Mouse (Mus musculus) liver, postnatal 0 days (tissue): Measurements from ENCODE around the gene Ripk1. TPM values are rescaled to one million over a fixed set of nuclear protein-coding genes. Genes with fewer than 3 reads are reported as not detected.

ENCODE experiments used
- ATAC-seq: fragments of 200-750 bp; cut with Nextera tagmentation; 2 replicates; pipeline ENCODE4 v1.8.0; 2017; ENCODE audit warnings: mild to moderate bottlenecking, moderate library complexity
- DNase-seq: peaks from one replicate; pipeline ENCODE4 v3.0.0-alpha.2; 2016
- H3K27ac ChIP-seq: fragments of 300-500 bp; sonication (generic); 2 replicates; pipeline ENCODE4 v1.5.1; 2014; ENCODE audit warnings: antibody characterized with exemption, moderate library complexity, mild to moderate bottlenecking, low read depth
- H3K27me3 ChIP-seq: fragments of 300-500 bp; sonication (generic); 2 replicates; pipeline ENCODE4 v1.6.1; 2014; ENCODE audit warnings: low read length, control low read depth, mixed read lengths; ENCODE audit not compliant: insufficient read depth
- H3K36me3 ChIP-seq: fragments of 300-500 bp; sonication (generic); replicated peaks from 2 replicates; pipeline ENCODE4 v1.6.1; 2014; ENCODE audit warnings: mild to moderate bottlenecking, control low read depth, low read length, moderate library complexity, mixed read lengths; ENCODE audit not compliant: insufficient read depth
- H3K4me1 ChIP-seq: fragments of 300-500 bp; sonication (generic); 2 replicates; pipeline ENCODE4 v1.6.1; 2014; ENCODE audit warnings: antibody characterized with exemption, mild to moderate bottlenecking, control low read depth; ENCODE audit not compliant: insufficient read depth
- H3K4me2 ChIP-seq: fragments of 300-500 bp; sonication (generic); 2 replicates; pipeline ENCODE4 v1.6.1; 2014; ENCODE audit warnings: low read depth, mild to moderate bottlenecking, low read length, moderate library complexity, mixed read lengths
- H3K4me3 ChIP-seq: fragments of 300-500 bp; sonication (generic); 2 replicates; pipeline ENCODE4 v1.5.1; 2014; ENCODE audit warnings: low read depth, low read length
- H3K9ac ChIP-seq: fragments of 300-500 bp; sonication (generic); replicated peaks from 2 replicates; pipeline ENCODE4 v1.6.1; 2014; ENCODE audit warnings: mild to moderate bottlenecking, moderate library complexity
- H3K9me3 ChIP-seq: fragments of 300-500 bp; sonication (generic); 2 replicates; pipeline ENCODE4 v1.6.1; 2016; ENCODE audit warnings: mild to moderate bottlenecking, control low read depth, low read length, mixed read lengths
- CTCF ChIP-seq: sonication (generic); IDR thresholded peaks from 2 replicates; pipeline ENCODE4 v1.5.1; 2016; ENCODE audit warnings: antibody characterized with exemption, low read depth
- EP300 ChIP-seq: IDR thresholded peaks from 2 replicates; pipeline ENCODE4 v1.6.1; 2016; ENCODE audit warnings: antibody characterized with exemption, low read depth, mild to moderate bottlenecking
- WGBS: fragments of 180-500 bp; shearing (Covaris S2); extraction: QIAGEN DNeasy Blood & Tissue Kit; methylation state at CpG from one replicate; pipeline ENCODE4 v1.1.7; 2014; ENCODE audit not compliant: insufficient replicate concordance; 5-methylcytosine and 5-hydroxymethylcytosine counted together
- polyA plus RNA-seq: library from polyadenylated mRNA; unstranded; fragments of >200 nt; fragmentation: Nextera tagmentation; extraction: Ambion mirVana; gene quantifications from 2 replicates; pipeline ENCODE4 v1.2.1, GENCODE M21; 2015

Ripk1 gene
- polyA plus RNA-seq, 1 experiment from 2014 or later: 11.3 TPM

DNA sequence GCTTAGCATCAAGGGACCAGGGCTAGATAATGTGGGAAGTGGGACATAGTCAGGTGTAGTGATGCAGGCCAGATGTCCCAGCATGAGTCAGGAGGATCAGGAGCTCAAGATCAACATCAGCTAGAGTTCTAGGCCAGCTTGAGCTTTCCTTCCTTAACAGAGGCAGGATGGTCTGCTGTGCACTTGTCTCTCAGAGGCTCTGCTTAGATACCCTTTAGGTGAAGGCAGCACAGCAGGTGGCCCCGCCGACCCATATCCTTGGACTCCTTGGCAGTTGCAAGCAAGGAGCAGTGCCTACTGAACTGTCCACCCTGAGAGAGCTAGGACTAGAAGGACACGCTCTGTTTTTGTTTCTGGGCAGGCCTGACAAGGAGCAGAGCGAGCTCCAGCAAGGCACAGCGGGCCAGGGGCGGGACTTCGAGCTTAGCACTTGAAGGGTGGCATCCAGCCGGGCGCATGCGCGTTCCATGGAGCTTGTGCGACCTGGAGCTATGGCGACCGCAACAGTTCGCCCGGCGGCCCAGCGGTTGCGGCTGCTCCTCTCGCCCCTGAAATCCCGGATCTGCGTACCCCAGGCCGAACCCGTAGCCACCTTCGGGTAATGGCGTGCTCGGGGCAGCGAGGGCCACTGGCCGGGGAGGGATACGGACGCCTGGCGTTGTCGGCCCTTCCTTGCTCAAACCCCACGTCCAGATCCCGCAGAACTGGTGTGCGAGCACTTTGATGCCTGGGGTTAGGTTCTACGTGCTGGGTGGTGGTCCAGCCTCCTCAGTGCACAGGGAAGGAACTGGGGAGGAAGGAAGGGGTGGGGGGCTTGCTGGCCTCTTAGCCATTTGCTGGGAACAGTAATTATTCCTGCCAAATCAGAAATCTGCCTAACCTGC is 35.3 kb downstream of the Ripk1 start, which contains the start of gene Bphl:
Bphl (plus strand) TSS at position 426 of the 884 bp plus-strand sequence.
- Histone ChIP-seq H3K9me3 (no peaks in the 10 kb centered on the region), H3K27me3 (no peaks in the 10 kb centered on the region), H3K4me1 (peaks cover 23% of the 10 kb centered on the region), H3K4me2 (peak within 1 kb of the TSS; percentile 88), H3K9ac (peak within 1 kb of the TSS; percentile 93), H3K4me3 (peak within 1 kb of the TSS; percentile 81), H3K36me3 (peaks cover 16% of the 10 kb centered on the region), H3K27ac (peak within 1 kb of the TSS; percentile 80)
- peak; percentile 82 for ATAC-seq
- TF ChIP-seq EP300 (no peak), CTCF (no peak)
- 2% methylated on average over 37 of the region's 37 CpGs for WGBS
- DNase-seq: peak; percentile 92

DNA sequence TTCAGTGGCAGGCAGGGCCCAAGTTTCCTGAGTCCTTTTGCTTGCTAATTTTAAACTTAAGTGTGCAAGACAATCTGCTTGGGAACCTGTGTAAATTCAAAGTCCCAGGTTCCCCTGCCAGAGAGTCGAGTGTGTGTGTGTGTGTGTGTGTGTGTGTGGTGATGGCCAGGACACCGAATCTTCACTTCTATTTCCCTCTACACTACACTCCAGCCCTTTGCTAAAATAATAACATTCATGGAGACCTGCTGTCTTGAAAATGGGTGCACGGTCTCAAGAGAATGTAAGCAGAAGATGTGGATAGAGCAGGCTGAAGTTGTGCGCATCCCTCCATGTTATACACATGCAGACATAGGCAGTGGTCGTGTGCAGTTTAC is 35.9 kb downstream of the Ripk1 start:
- Histone ChIP-seq H3K9ac (peak overlapping the region; percentile 93), H3K27ac (peak overlapping the region; percentile 80), H3K4me2 (peak overlapping the region; percentile 88), H3K4me3 (peak overlapping the region; percentile 81), H3K9me3 (no peaks in the 10 kb centered on the region), H3K4me1 (peaks cover 17% of the 10 kb centered on the region), H3K36me3 (0 out of 2 replicates have a peak, but pooled peaks cover 11% of the 10 kb centered on the region), H3K27me3 (no peaks in the 10 kb centered on the region)
- DNase-seq: no peak
- TF ChIP-seq EP300 (no peak), CTCF (no peak)
- WGBS: 31% methylated on average over 5 of the region's 5 CpGs
- ATAC-seq: no peak

DNA sequence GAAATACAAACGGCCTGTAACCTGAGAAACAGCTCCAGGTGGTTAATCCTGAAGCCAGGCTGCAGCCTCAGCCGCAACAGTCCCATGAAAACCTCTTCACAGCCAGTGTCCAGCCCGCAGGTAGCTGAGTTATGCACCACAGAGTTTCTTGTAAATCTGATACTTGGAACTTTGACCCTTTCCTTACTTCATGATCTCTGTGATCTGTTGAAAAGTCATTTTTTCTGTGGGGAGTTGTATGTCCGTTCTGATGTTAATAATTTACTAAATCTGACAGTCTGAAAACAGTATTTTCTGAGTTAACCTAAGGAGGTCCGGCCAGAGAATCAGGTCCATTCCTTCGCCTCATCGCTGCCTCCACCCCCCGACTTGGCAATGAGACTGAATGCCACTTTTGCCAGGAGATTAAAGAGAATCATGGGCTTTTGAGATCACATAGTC is 36.8 kb downstream of the Ripk1 start:
- Histone ChIP-seq H3K27me3 (no peaks in the 10 kb centered on the region), H3K4me3 (peak overlapping the region; percentile 81), H3K4me2 (peak overlapping the region; percentile 88), H3K36me3 (0 out of 2 replicates have a peak, but pooled peaks cover 2% of the 10 kb centered on the region), H3K27ac (peak overlapping the region; percentile 80), H3K9ac (peak overlapping the region; percentile 46), H3K9me3 (no peaks in the 10 kb centered on the region), H3K4me1 (peaks cover 15% of the 10 kb centered on the region)
- TF ChIP-seq CTCF: no peak
- no peak for TF ChIP-seq EP300
- ATAC-seq: peak; percentile 43
- WGBS: 67% methylated on average over 8 of the region's 8 CpGs
- DNase-seq: no peak

DNA sequence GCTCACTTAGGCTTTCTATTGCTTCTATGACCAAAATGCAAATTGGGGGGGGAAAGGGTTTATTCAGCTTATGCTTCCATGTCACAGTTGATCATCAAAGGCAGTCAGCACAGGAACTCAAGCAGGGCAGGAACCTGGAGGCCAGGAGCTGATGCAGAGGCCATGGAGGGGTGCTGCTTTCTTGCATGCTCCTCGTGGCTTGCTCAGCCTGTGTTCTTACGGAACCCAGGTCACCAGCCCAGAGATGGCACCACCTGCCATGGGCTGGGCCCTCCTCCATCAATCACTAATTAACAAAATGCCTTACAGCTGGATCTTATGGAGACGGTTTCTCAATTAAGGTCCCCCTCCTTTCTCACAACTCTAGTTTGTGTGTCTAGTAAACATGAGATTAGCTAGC is 37.9 kb downstream of the Ripk1 start:
- WGBS: 86% methylated on average over 3 of the region's 3 CpGs

DNA sequence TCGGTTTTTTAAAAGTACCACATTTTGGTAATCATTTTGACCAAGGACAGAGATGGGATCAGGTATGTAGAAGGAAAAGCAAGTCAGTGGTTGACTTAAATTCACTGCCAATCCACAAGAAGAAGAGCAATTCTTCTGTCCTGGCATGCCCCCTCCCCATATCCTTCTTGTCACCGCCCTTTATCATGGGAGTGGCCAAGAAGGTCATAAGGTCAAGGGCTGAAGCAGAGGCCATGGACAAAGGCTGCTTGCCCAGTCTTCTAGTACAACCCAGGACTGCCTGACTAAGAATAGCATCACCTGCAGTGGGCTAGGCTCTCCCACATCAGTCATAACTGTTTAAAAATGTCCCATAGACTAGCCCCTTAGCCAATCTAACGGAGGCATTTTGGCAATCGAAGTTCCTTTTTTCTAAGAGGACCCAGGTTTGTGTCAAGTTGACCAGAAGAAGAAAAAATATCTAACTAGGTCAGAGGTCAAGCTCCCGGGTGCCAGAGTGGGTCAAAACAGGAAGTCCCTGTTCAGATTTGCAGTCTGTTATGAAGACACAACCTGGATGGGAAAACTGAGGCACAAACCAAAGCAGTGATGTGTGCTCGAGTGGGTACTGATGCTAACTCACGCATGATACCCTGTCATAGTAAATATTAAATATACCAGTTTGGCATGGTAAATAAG is 41.7 kb downstream of the Ripk1 start:
- ATAC-seq: no peak
- WGBS: 51% methylated on average over 7 of the region's 7 CpGs

More for the DNA sequence above, 37.9 kb downstream of the Ripk1 start:
- Histone ChIP-seq H3K27ac (peak overlapping the region; percentile 62; the same call in 1 of the 2 replicates), H3K9ac (no peak overlapping the region), H3K9me3 (no peaks in the 10 kb centered on the region), H3K36me3 (no peaks in the 10 kb centered on the region), H3K4me2 (no peak overlapping the region), H3K4me3 (no peak overlapping the region), H3K27me3 (no peaks in the 10 kb centered on the region), H3K4me1 (peaks cover 26% of the 10 kb centered on the region)
- TF ChIP-seq CTCF (no peak), EP300 (no peak)
- no peak for ATAC-seq
- DNase-seq: no peak

More for the DNA sequence above, 41.7 kb downstream of the Ripk1 start:
- Histone ChIP-seq H3K9me3 (no peaks in the 10 kb centered on the region), H3K9ac (no peak overlapping the region), H3K27ac (peak overlapping the region; percentile 79), H3K4me2 (no peak overlapping the region), H3K4me3 (no peak overlapping the region), H3K27me3 (no peaks in the 10 kb centered on the region), H3K4me1 (peaks cover 16% of the 10 kb centered on the region), H3K36me3 (peaks cover 9% of the 10 kb centered on the region; the same call in 1 of the 2 replicates)
- no peak for TF ChIP-seq CTCF
- no peak for TF ChIP-seq EP300
- no peak for DNase-seq
